Mouse (Mus musculus): Measurements from ENCODE around the gene Lrfn5. TPM values are rescaled to one million over a fixed set of nuclear protein-coding genes. Genes with fewer than 3 reads are reported as not detected.

The Lrfn5 gene
- polyA plus RNA-seq (2012; rRNA removed) = not detected in 2 replicates

- no peak within 1 kb of the TSS for H3K27ac ChIP-seq (ENCODE audit: insufficient read depth, low read length)
- H3K4me3 ChIP-seq (ENCODE audit: extremely low read depth, insufficient read depth, insufficient read length) = no peak within 1 kb of the TSS
- H3K27me3 ChIP-seq (ENCODE audit: control insufficient read depth, insufficient read depth, low read length) = peaks cover 2% of the 10 kb centered on the region; the same call in 1 of the 2 replicates
- H3K36me3 ChIP-seq (ENCODE audit: control insufficient read depth, insufficient read depth, low read length) = no peaks in the 10 kb centered on the region
- TF ChIP-seq POLR2A (IDR thresholded peaks at IDR 0.05; ENCODE audit: low read depth, low read length) (no peak), CTCF (IDR thresholded peaks at IDR 0.05; ENCODE audit: extremely low read depth, insufficient read depth, insufficient read length, insufficient replicate concordance) (no peak)
- no peak for DNase-seq (ENCODE audit: low read depth in 1 of 2, low spot score in 2 of 2)
- no peaks in the 10 kb centered on the region for H3K4me1 ChIP-seq (ENCODE audit: control insufficient read depth, insufficient read depth, insufficient read length)
- WGBS = 4% methylated on average over 48 of the region's 50 CpGs
These were observed at the start of gene Lrfn5 for GRCm38 (mm10) chr12:61522829-61523370. Gene Lrfn5 (plus strand): TSS chr12:61523150.

DNA sequence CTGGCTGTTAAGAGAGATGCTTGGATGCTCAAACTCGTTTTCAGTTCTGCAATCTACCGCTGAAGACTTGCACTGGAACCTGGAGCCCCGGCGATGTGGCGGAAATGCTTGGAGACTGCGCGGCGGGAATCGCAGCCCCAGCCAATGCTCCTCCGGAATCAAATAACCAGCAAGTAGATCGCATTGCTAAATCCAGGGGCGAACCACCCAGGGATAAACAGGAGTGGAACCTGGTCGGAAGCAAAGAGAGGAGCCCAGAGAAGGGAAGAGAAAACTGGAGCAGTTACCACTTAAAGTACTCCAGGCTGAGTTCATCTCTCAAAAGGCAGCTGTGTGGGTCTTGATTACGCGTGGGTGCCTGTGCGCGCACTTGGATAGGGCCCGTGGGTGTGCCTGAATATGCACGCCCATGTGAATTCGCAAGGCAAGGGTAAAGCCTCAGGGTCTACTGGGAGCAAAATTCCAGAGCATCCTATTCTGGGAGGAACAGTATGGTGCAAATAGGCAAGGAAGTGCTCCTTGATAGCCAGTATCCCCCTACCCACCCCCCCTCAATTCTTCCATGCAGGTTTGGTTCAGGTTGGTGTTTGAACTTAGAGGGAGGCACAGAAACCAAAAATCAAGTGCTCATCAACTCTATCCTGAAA is 1.3 kb upstream of the Lrfn5 start:
- DNase-seq (ENCODE audit: low read depth in 1 of 2, low spot score in 2 of 2) = no peak
- WGBS = 13% methylated on average over 20 of the region's 20 CpGs
- no peak for TF ChIP-seq CTCF (IDR thresholded peaks at IDR 0.05; ENCODE audit: extremely low read depth, insufficient read depth, insufficient read length, insufficient replicate concordance)
- no peak for TF ChIP-seq POLR2A (IDR thresholded peaks at IDR 0.05; ENCODE audit: low read depth, low read length)
- H3K4me1 ChIP-seq (ENCODE audit: control insufficient read depth, insufficient read depth, insufficient read length) = no peaks in the 10 kb centered on the region
- H3K27me3 ChIP-seq (ENCODE audit: control insufficient read depth, insufficient read depth, low read length) = peaks cover 2% of the 10 kb centered on the region; the same call in 1 of the 2 replicates
- H3K4me3 ChIP-seq (ENCODE audit: extremely low read depth, insufficient read depth, insufficient read length) = no peak overlapping the region
- no peak overlapping the region for H3K27ac ChIP-seq (ENCODE audit: insufficient read depth, low read length)
- H3K36me3 ChIP-seq (ENCODE audit: control insufficient read depth, insufficient read depth, low read length) = no peaks in the 10 kb centered on the region

DNA sequence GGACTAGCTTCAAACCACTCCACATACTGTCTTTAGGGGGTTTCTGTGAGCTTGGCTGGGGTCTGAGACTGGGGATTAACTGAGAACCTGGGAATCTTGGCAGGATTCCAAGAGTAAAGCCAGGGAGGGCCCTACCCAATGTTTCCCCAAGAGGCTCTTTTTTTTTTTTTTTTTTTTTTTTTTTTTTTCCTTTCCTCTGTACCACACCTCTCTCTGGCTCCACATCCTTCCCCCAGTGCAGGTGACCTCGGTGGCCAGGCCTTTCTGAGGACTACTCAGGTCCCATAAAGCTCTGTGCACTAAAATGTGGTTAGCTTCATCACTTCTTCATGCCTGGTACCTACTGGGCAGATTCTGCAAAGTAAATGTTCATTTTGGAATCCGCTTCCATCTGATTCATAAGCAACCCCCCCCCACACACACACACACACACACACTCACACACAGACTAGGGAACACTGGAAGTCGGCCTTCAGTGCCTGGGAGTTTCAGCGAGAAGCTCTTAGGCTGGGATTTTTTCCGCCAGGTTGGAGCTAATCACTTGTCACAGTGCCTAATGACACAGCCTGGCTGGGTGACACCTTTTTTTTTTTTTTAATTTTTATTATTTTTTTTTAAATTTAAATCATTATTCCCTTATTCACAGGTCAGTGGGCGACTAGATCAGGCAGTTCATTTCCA is 662 bp upstream of the Lrfn5 start:
- TF ChIP-seq CTCF (IDR thresholded peaks at IDR 0.05; ENCODE audit: extremely low read depth, insufficient read depth, insufficient read length, insufficient replicate concordance) (no peak), POLR2A (IDR thresholded peaks at IDR 0.05; ENCODE audit: low read depth, low read length) (no peak)

GRCm38 (mm10) chr12:61523631-61524182 is 757 bp downstream of the Lrfn5 start:
- no peak overlapping the region for H3K27ac ChIP-seq (ENCODE audit: insufficient read depth, low read length)
- TF ChIP-seq POLR2A (IDR thresholded peaks at IDR 0.05; ENCODE audit: low read depth, low read length) = no peak
- no peak for TF ChIP-seq CTCF (IDR thresholded peaks at IDR 0.05; ENCODE audit: extremely low read depth, insufficient read depth, insufficient read length, insufficient replicate concordance)
- no peak overlapping the region for H3K4me3 ChIP-seq (ENCODE audit: extremely low read depth, insufficient read depth, insufficient read length)
- no peaks in the 10 kb centered on the region for H3K4me1 ChIP-seq (ENCODE audit: control insufficient read depth, insufficient read depth, insufficient read length)
- H3K27me3 ChIP-seq (ENCODE audit: control insufficient read depth, insufficient read depth, low read length) = peaks cover 2% of the 10 kb centered on the region; the same call in 1 of the 2 replicates
- H3K36me3 ChIP-seq (ENCODE audit: control insufficient read depth, insufficient read depth, low read length) = no peaks in the 10 kb centered on the region
- WGBS = 8% methylated on average over 16 of the region's 16 CpGs
- DNase-seq (ENCODE audit: low read depth in 1 of 2, low spot score in 2 of 2) = no peak

More for the DNA sequence above, 662 bp upstream of the Lrfn5 start:
- Histone ChIP-seq H3K4me3 (ENCODE audit: extremely low read depth, insufficient read depth, insufficient read length) (no peak overlapping the region), H3K4me1 (ENCODE audit: control insufficient read depth, insufficient read depth, insufficient read length) (no peaks in the 10 kb centered on the region), H3K27me3 (ENCODE audit: control insufficient read depth, insufficient read depth, low read length) (peaks cover 2% of the 10 kb centered on the region; the same call in 1 of the 2 replicates), H3K27ac (ENCODE audit: insufficient read depth, low read length) (no peak overlapping the region), H3K36me3 (ENCODE audit: control insufficient read depth, insufficient read depth, low read length) (no peaks in the 10 kb centered on the region)
- WGBS = 11% methylated on average over 6 of the region's 6 CpGs
- no peak for DNase-seq (ENCODE audit: low read depth in 1 of 2, low spot score in 2 of 2)

DNA sequence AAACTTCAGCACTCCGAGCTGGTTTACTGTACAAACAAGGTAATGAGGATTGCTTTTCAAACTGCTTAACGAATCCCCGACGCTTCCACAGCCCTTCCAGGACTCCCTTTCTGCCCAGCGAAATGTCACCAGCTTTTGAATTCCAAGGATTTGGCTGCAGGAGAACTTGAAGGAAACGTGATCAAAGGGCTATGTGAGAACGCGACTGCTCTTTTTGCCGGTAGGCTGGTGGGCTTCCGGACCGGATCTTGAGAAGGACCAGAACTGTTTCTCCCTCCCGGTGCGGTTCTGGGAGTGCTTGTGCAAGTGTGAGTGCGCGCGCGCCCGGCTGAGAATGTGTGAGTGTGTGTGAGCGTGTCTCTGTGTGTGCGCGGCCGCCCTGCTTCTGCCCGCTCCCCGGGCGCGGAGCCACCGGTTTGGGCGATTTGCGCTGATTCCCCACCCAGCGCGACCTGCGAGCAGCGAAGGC is 1.3 kb downstream of the Lrfn5 start:
- Histone ChIP-seq H3K36me3 (ENCODE audit: control insufficient read depth, insufficient read depth, low read length) (no peaks in the 10 kb centered on the region), H3K27ac (ENCODE audit: insufficient read depth, low read length) (no peak overlapping the region), H3K4me3 (ENCODE audit: extremely low read depth, insufficient read depth, insufficient read length) (no peak overlapping the region), H3K27me3 (ENCODE audit: control insufficient read depth, insufficient read depth, low read length) (peaks cover 2% of the 10 kb centered on the region; the same call in 1 of the 2 replicates), H3K4me1 (ENCODE audit: control insufficient read depth, insufficient read depth, insufficient read length) (no peaks in the 10 kb centered on the region)
- DNase-seq (ENCODE audit: low read depth in 1 of 2, low spot score in 2 of 2) = no peak
- TF ChIP-seq CTCF (IDR thresholded peaks at IDR 0.05; ENCODE audit: extremely low read depth, insufficient read depth, insufficient read length, insufficient replicate concordance) = no peak
- no peak for TF ChIP-seq POLR2A (IDR thresholded peaks at IDR 0.05; ENCODE audit: low read depth, low read length)
- WGBS = 4% methylated on average over 33 of the region's 33 CpGs

GRCm38 (mm10) chr12:61526199-61526598 is 3.2 kb downstream of the Lrfn5 start:
- DNase-seq (ENCODE audit: low read depth in 1 of 2, low spot score in 2 of 2) = no peak
- no peaks in the 10 kb centered on the region for H3K4me1 ChIP-seq (ENCODE audit: control insufficient read depth, insufficient read depth, insufficient read length)
- no peaks in the 10 kb centered on the region for H3K36me3 ChIP-seq (ENCODE audit: control insufficient read depth, insufficient read depth, low read length)
- no peak for TF ChIP-seq CTCF (IDR thresholded peaks at IDR 0.05; ENCODE audit: extremely low read depth, insufficient read depth, insufficient read length, insufficient replicate concordance)
- no peak for TF ChIP-seq POLR2A (IDR thresholded peaks at IDR 0.05; ENCODE audit: low read depth, low read length)
- 6% methylated on average over 9 of the region's 9 CpGs for WGBS
- peaks cover 2% of the 10 kb centered on the region; the same call in 1 of the 2 replicates for H3K27me3 ChIP-seq (ENCODE audit: control insufficient read depth, insufficient read depth, low read length)
- no peak overlapping the region for H3K27ac ChIP-seq (ENCODE audit: insufficient read depth, low read length)
- no peak overlapping the region for H3K4me3 ChIP-seq (ENCODE audit: extremely low read depth, insufficient read depth, insufficient read length)
